Mouse (Mus musculus) hindbrain, embryonic 11.5 days (tissue): ENCODE data around the gene Cyb561. TPM values are rescaled to one million over a fixed set of nuclear protein-coding genes. Genes with fewer than 3 reads are reported as not detected.

Experiments used
- ATAC-seq: fragments of 200-750 bp; cut with Nextera tagmentation; 2 replicates; pipeline ENCODE4 v1.8.0; 2017; ENCODE audit warnings: mild to moderate bottlenecking, moderate TSS enrichment, moderate library complexity; ENCODE audit not compliant: low FRiP score
- DNase-seq: peaks from one replicate; pipeline ENCODE4 v3.0.0-alpha.2; 2015; ENCODE audit warnings: low spot score
- H3K27ac ChIP-seq: fragments of 300-500 bp; sonication (generic); 2 replicates; pipeline ENCODE4 v1.5.1; 2014; ENCODE audit warnings: mild to moderate bottlenecking, low read depth, low read length
- H3K27me3 ChIP-seq: fragments of 300-500 bp; sonication (generic); 2 replicates; pipeline ENCODE4 v1.6.1; 2014; ENCODE audit warnings: mild to moderate bottlenecking, low read length, moderate library complexity, mixed read lengths; ENCODE audit not compliant: control insufficient read depth, insufficient read depth
- H3K36me3 ChIP-seq: fragments of 300-500 bp; sonication (generic); 2 replicates; pipeline ENCODE4 v1.6.1; 2014; ENCODE audit warnings: mild to moderate bottlenecking, low read length, moderate library complexity, mixed read lengths; ENCODE audit not compliant: control insufficient read depth, insufficient read depth
- H3K4me1 ChIP-seq: fragments of 300-500 bp; sonication (generic); replicated peaks from 2 replicates; pipeline ENCODE4 v1.6.1; 2014; ENCODE audit warnings: low read length, mixed read lengths; ENCODE audit not compliant: control insufficient read depth, insufficient read depth
- H3K4me2 ChIP-seq: fragments of 300-500 bp; sonication (generic); replicated peaks from 2 replicates; pipeline ENCODE4 v1.6.1; 2014; ENCODE audit warnings: mild to moderate bottlenecking, low read depth, low read length
- H3K4me3 ChIP-seq: fragments of 300-500 bp; sonication (generic); 2 replicates; pipeline ENCODE4 v1.5.1; 2014; ENCODE audit warnings: low read depth, low read length
- H3K9ac ChIP-seq: fragments of 300-500 bp; sonication (generic); 2 replicates; pipeline ENCODE4 v1.6.1; 2014; ENCODE audit warnings: low read depth, low read length
- H3K9me3 ChIP-seq: fragments of 300-500 bp; sonication (generic); 2 replicates; pipeline ENCODE4 v1.6.1; 2016; ENCODE audit warnings: low read length; ENCODE audit not compliant: control insufficient read depth
- WGBS: fragments of 180-500 bp; shearing (Covaris S2); extraction: QIAGEN DNeasy Blood & Tissue Kit; methylation state at CpG from one replicate; pipeline ENCODE4 v1.1.7; 2014; 5-methylcytosine and 5-hydroxymethylcytosine counted together
- polyA plus RNA-seq: library from polyadenylated mRNA; unstranded; fragments of >200 nt; fragmentation: Nextera tagmentation; extraction: Ambion mirVana; gene quantifications from 2 replicates; pipeline ENCODE4 v1.2.1, GENCODE M21; 2014

Cyb561 gene
- polyA plus RNA-seq, 1 experiment from 2014 or later = 17.6 TPM

DNA sequence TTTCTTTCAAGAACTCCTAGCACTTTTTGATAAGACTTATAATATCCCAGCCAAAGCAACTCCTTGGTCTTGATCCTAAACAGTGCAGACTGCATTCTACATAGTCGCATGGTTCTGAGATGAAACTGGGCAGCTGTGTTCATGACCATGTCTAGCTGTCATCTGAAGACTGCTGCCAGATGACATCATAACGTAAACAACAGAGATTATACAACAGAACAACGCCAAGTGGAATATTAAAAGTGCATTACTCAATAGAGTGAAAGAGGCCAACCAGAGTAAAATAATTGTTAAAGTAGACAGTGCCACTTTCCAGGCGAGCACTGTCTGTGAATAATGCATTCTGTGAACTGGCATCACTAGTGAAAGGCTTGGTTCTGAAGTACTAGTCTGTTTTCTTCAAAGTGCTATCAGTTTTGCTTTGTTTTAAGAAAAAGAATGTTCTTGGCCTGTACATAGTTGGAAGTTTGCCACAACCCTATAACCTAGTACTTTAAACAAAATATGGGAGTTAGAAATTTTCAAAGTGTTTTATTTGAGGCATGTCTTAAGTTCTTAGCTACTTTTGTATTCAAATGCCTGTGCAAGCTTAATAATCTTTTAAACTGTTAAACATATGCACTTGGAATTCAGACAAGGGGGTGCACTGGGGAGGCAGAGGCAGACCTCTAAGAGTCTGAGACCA, 47.5 kb downstream of the Cyb561 start:
- H3K27me3 ChIP-seq = no peaks in the 10 kb centered on the region
- no peak overlapping the region for H3K27ac ChIP-seq

DNA sequence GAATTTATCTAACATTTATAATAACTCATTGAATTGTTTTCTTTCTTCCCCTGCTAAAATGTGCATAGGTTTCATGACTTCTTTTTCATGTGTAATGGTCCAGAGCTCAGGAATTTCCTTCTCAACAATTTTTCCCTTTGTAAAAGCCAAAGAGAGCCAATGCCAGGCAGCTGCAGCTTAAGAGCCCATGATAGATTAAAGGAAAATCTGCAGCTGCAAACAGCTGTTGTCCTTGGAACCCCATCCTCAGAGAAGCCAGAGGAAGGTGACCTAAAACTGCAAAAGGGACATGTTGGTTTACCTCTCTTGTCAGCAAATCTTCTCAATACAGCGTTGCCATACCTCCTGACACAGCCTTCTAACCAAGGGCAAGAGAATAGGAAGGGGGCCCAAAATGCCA, 50.2 kb downstream of the Cyb561 start:
- Histone ChIP-seq H3K4me2 (no peak overlapping the region), H3K9ac (no peak overlapping the region), H3K36me3 (no peaks in the 10 kb centered on the region), H3K27ac (no peak overlapping the region), H3K27me3 (no peaks in the 10 kb centered on the region), H3K9me3 (no peaks in the 10 kb centered on the region), H3K4me3 (no peak overlapping the region), H3K4me1 (no peaks in the 10 kb centered on the region)
- DNase-seq = no peak
- no peak for ATAC-seq
- 78% methylated on average over 1 of the region's 1 CpGs for WGBS

More for the DNA sequence above, 47.5 kb downstream of the Cyb561 start:
- DNase-seq = no peak
- no peaks in the 10 kb centered on the region for H3K9me3 ChIP-seq
- no peak overlapping the region for H3K4me3 ChIP-seq
- no peak for ATAC-seq
- H3K4me1 ChIP-seq = no peaks in the 10 kb centered on the region
- no peak overlapping the region for H3K9ac ChIP-seq
- no peaks in the 10 kb centered on the region for H3K36me3 ChIP-seq
- H3K4me2 ChIP-seq = no peak overlapping the region
- WGBS = 90% methylated on average over 4 of the region's 4 CpGs

- Histone ChIP-seq H3K9ac (no peak overlapping the region), H3K27ac (no peak overlapping the region), H3K36me3 (no peaks in the 10 kb centered on the region), H3K9me3 (no peaks in the 10 kb centered on the region), H3K4me3 (no peak overlapping the region), H3K27me3 (no peaks in the 10 kb centered on the region), H3K4me1 (no peaks in the 10 kb centered on the region), H3K4me2 (no peak overlapping the region)
- no peak for DNase-seq
- WGBS = 82% methylated on average over 2 of the region's 2 CpGs
- ATAC-seq = no peak
Measured at GRCm38 (mm10) chr11:105901501-105901900, 51.6 kb downstream of the Cyb561 start.

- ATAC-seq = no peak
- no peak overlapping the region for H3K27ac ChIP-seq
- DNase-seq = no peak
- no peaks in the 10 kb centered on the region for H3K4me1 ChIP-seq
- WGBS = 62% methylated on average over 1 of the region's 1 CpGs
- no peak overlapping the region for H3K4me2 ChIP-seq
- no peaks in the 10 kb centered on the region for H3K27me3 ChIP-seq
- H3K4me3 ChIP-seq = no peak overlapping the region
- H3K9ac ChIP-seq = no peak overlapping the region
- no peaks in the 10 kb centered on the region for H3K9me3 ChIP-seq
- no peaks in the 10 kb centered on the region for H3K36me3 ChIP-seq
Measured at GRCm38 (mm10) chr11:105899151-105899550, 54.0 kb downstream of the Cyb561 start.

- Histone ChIP-seq H3K4me3 (no peak overlapping the region), H3K27me3 (no peaks in the 10 kb centered on the region), H3K4me2 (no peak overlapping the region), H3K9ac (no peak overlapping the region), H3K9me3 (no peaks in the 10 kb centered on the region), H3K36me3 (no peaks in the 10 kb centered on the region), H3K27ac (no peak overlapping the region), H3K4me1 (no peaks in the 10 kb centered on the region)
- 68% methylated on average over 1 of the region's 1 CpGs for WGBS
- DNase-seq (no peak), ATAC-seq (no peak)
Measured at GRCm38 (mm10) chr11:105887281-105887680, 65.9 kb downstream of the Cyb561 start.

GRCm38 (mm10) chr11:105885558-105885957, 67.6 kb downstream of the Cyb561 start:
- no peaks in the 10 kb centered on the region for H3K36me3 ChIP-seq
- no peak for DNase-seq
- no peaks in the 10 kb centered on the region for H3K27me3 ChIP-seq
- H3K4me3 ChIP-seq = no peak overlapping the region
- no peak overlapping the region for H3K9ac ChIP-seq
- H3K4me1 ChIP-seq = no peaks in the 10 kb centered on the region
- H3K9me3 ChIP-seq = no peaks in the 10 kb centered on the region
- 100% methylated on average over 1 of the region's 1 CpGs for WGBS
- ATAC-seq = no peak
- no peak overlapping the region for H3K27ac ChIP-seq
- no peak overlapping the region for H3K4me2 ChIP-seq

Other genes starting within 250 kb of the Cyb561 start
- gene Ace, start 14.6 kb upstream of the Cyb561 start, polyA plus RNA-seq = 0.46 and 0.53 TPM in 2 replicates
- gene Ace3, start 41.3 kb upstream of the Cyb561 start, polyA plus RNA-seq = not detected in 2 replicates
- gene Kcnh6, start 54.8 kb upstream of the Cyb561 start, polyA plus RNA-seq = 0.46 and 0.75 TPM in 2 replicates
- gene Dcaf7, start 83.5 kb upstream of the Cyb561 start, polyA plus RNA-seq = 70.1 and 77.6 TPM in 2 replicates
- 8.7 and 11.7 TPM in 2 replicates for gene Taco1, start 112.7 kb upstream of the Cyb561 start, polyA plus RNA-seq
- gene Map3k3, start 131.3 kb upstream of the Cyb561 start, polyA plus RNA-seq = 14.2 and 15.7 TPM in 2 replicates
- gene Gm10840, start 207.5 kb upstream of the Cyb561 start, polyA plus RNA-seq = not detected in 2 replicates
- 298 and 301 TPM in 2 replicates for gene Limd2, start 207.5 kb upstream of the Cyb561 start, polyA plus RNA-seq
- gene Strada, start 248.8 kb upstream of the Cyb561 start, polyA plus RNA-seq = 36.4 and 44.5 TPM in 2 replicates